Mouse (Mus musculus) thymus, adult 18-20 months (tissue): ENCODE measurements around the gene Gm20431.

Experiments
- DNase-seq, 2 experiments: peaks; one replicate each; pipeline ENCODE4 v3.0.0; 2022; ENCODE audit warnings: mixed read lengths in 2 of 2

Gene Gm20431

GRCm38 (mm10) chr2:167688498-167689451 lies 27.5 kb upstream of the Gm20431 start, which contains the start of gene Cebpb:
Gene Cebpb, plus strand, starts transcription at chr2:167688915.
- DNase-seq, result peak; percentile 54 to 59

GRCm38 (mm10) chr2:167688126-167688497 lies 26.8 kb upstream of the Gm20431 start:
- DNase-seq, result peak in 1 of 2 experiments; percentile 43

GRCm38 (mm10) chr2:167687651-167688101 lies 26.4 kb upstream of the Gm20431 start:
- peak in 1 of 2 experiments; percentile 20 for DNase-seq

- DNase-seq, result no peak
Measured at GRCm38 (mm10) chr2:167687250-167687586, 25.9 kb upstream of the Gm20431 start.

GRCm38 (mm10) chr2:167686382-167687249 lies 25.3 kb upstream of the Gm20431 start:
- DNase-seq, result peak in 1 of 2 experiments; percentile 4

GRCm38 (mm10) chr2:167685865-167686264 lies 24.6 kb upstream of the Gm20431 start:
- DNase-seq, result no peak

GRCm38 (mm10) chr2:167685137-167685536 lies 23.8 kb upstream of the Gm20431 start:
- peak; percentile 80 to 84 for DNase-seq

- no peak for DNase-seq
Measured at GRCm38 (mm10) chr2:167683721-167684120, 22.4 kb upstream of the Gm20431 start.

- no peak for DNase-seq
Measured at GRCm38 (mm10) chr2:167680657-167681056, 19.4 kb upstream of the Gm20431 start.

GRCm38 (mm10) chr2:167679902-167680430 lies 18.7 kb upstream of the Gm20431 start:
- peak; percentile 74 to 82 for DNase-seq

- DNase-seq, result no peak
Measured at GRCm38 (mm10) chr2:167678600-167678999, 17.3 kb upstream of the Gm20431 start.

GRCm38 (mm10) chr2:167675120-167675909 lies 14.0 kb upstream of the Gm20431 start:
- DNase-seq, result no peak

- no peak for DNase-seq
Measured at GRCm38 (mm10) chr2:167672212-167672685, 11.0 kb upstream of the Gm20431 start.

- DNase-seq, result no peak
Measured at GRCm38 (mm10) chr2:167671101-167671633, 9.9 kb upstream of the Gm20431 start.

GRCm38 (mm10) chr2:167669398-167669797 lies 8.1 kb upstream of the Gm20431 start:
- no peak for DNase-seq

GRCm38 (mm10) chr2:167668426-167668825 lies 7.1 kb upstream of the Gm20431 start:
- no peak for DNase-seq

- no peak for DNase-seq
Measured at GRCm38 (mm10) chr2:167665972-167666713, 4.8 kb upstream of the Gm20431 start.

- no peak for DNase-seq
Measured at GRCm38 (mm10) chr2:167662713-167663112, 1.4 kb upstream of the Gm20431 start.

GRCm38 (mm10) chr2:167660611-167660971 lies 705 bp downstream of the Gm20431 start:
- DNase-seq, result no peak

GRCm38 (mm10) chr2:167659847-167660610 lies 1.3 kb downstream of the Gm20431 start:
- no peak for DNase-seq
